Mouse (Mus musculus): ENCODE results near the gene Mmd2. TPM values are rescaled to one million over a fixed set of nuclear protein-coding genes. Genes with fewer than 3 reads are reported as not detected.

Gene Mmd2
- total and polyA plus RNA-seq, 3 experiments: not detected

- no peak overlapping the region for H3K4me3 ChIP-seq (replicated peaks in 1 of 3; ENCODE audit: low read depth in 2 of 3, low read length in 2 of 3, poor library complexity in 1 of 3)
- DNase-seq (ENCODE audit: extremely low read depth): no peak
- TF ChIP-seq EP300 (IDR thresholded peaks at IDR 0.05; ENCODE audit: low read length) (no peak), ZMIZ1 (IDR thresholded peaks at IDR 0.05; ENCODE audit: low read depth, low read length) (no peak), NELFE (IDR thresholded peaks at IDR 0.05; ENCODE audit: low read depth, low read length) (no peak), POLR2AphosphoS2 (IDR thresholded peaks at IDR 0.05; ENCODE audit: low read depth, low read length) (no peak)
- no peak overlapping the region for H3K27ac ChIP-seq (ENCODE audit: insufficient read depth, low read depth)
- peaks cover 80% of the 10 kb centered on the region for H3K27me3 ChIP-seq (replicated peaks)
- no peaks in the 10 kb centered on the region for H3K36me3 ChIP-seq (replicated peaks in 1 of 2; ENCODE audit: control insufficient read depth in 1 of 2, insufficient read depth in 1 of 2, low read length in 1 of 2)
- in situ Hi-C loops (cut with MboI; ENCODE audit: low pct_ligation_motif_present, low pct_unique_long_range_greater_than_20kb, low sequenced_read_pairs): no loop called here
- no peaks in the 10 kb centered on the region for H3K4me1 ChIP-seq (ENCODE audit: control insufficient read depth in 1 of 2, insufficient read depth in 2 of 2)
- H3K79me2 ChIP-seq (replicated peaks; ENCODE audit: control insufficient read depth, extremely low read depth, insufficient read depth, poor library complexity, severe bottlenecking): no peaks in the 10 kb centered on the region
- no peak overlapping the region for H3K9ac ChIP-seq (ENCODE audit: insufficient read depth, low read depth)
- dilution Hi-C loops (cut with MboI; ENCODE audit: extremely low pct_ligation_motif_present, extremely low pct_unique_long_range_greater_than_20kb, low sequenced_read_pairs): no loop called here
- no peaks in the 10 kb centered on the region for H3K9me3 ChIP-seq (replicated peaks; ENCODE audit: low read length)
- no peak overlapping the region for H3K4me2 ChIP-seq (ENCODE audit: insufficient read depth, low read depth, poor library complexity, severe bottlenecking)
These were observed 4.2 kb downstream of the Mmd2 start for GRCm38 (mm10) chr5:142604379-142604778.

- in situ Hi-C loops (cut with MboI; ENCODE audit: low pct_ligation_motif_present, low pct_unique_long_range_greater_than_20kb, low sequenced_read_pairs): loop anchor here (25.0 kb wide), 1 partner anchor 114 kb away; no protein-coding TSS in a partner anchor
- Histone ChIP-seq H3K27me3 (replicated peaks) (peaks cover 34% of the 10 kb centered on the region), H3K36me3 (replicated peaks in 1 of 2; ENCODE audit: control insufficient read depth in 1 of 2, insufficient read depth in 1 of 2, low read length in 1 of 2) (no peaks in the 10 kb centered on the region), H3K4me1 (ENCODE audit: control insufficient read depth in 1 of 2, insufficient read depth in 2 of 2) (peaks cover 6 to 9% of the 10 kb centered on the region in 2 experiments), H3K4me3 (replicated peaks in 1 of 3; ENCODE audit: low read depth in 2 of 3, low read length in 2 of 3, poor library complexity in 1 of 3) (no peak overlapping the region), H3K27ac (ENCODE audit: insufficient read depth, low read depth) (no peak overlapping the region), H3K9ac (ENCODE audit: insufficient read depth, low read depth) (no peak overlapping the region), H3K4me2 (ENCODE audit: insufficient read depth, low read depth, poor library complexity, severe bottlenecking) (no peak overlapping the region), H3K79me2 (replicated peaks; ENCODE audit: control insufficient read depth, extremely low read depth, insufficient read depth, poor library complexity, severe bottlenecking) (no peaks in the 10 kb centered on the region), H3K9me3 (replicated peaks; ENCODE audit: low read length) (no peaks in the 10 kb centered on the region)
- dilution Hi-C loops (cut with MboI; ENCODE audit: extremely low pct_ligation_motif_present, extremely low pct_unique_long_range_greater_than_20kb, low sequenced_read_pairs): no loop called here
- no peak for DNase-seq (ENCODE audit: extremely low read depth)
- no peak for TF ChIP-seq PAX5 (IDR thresholded peaks at IDR 0.05; ENCODE audit: low read length)
- no peak for TF ChIP-seq MAFK (IDR thresholded peaks at IDR 0.05; ENCODE audit: insufficient replicate concordance, low read length)
- TF ChIP-seq TCF12 (IDR thresholded peaks at IDR 0.05; ENCODE audit: low read depth, low read length): no peak
- no peak for TF ChIP-seq ZMIZ1 (IDR thresholded peaks at IDR 0.05; ENCODE audit: low read depth, low read length)
- TF ChIP-seq EP300 (IDR thresholded peaks at IDR 0.05; ENCODE audit: low read length): no peak
These were observed 10.8 kb downstream of the Mmd2 start for GRCm38 (mm10) chr5:142597648-142598390.

- dilution Hi-C loops (cut with MboI; ENCODE audit: extremely low pct_ligation_motif_present, extremely low pct_unique_long_range_greater_than_20kb, low sequenced_read_pairs): no loop called here
- Histone ChIP-seq H3K9ac (ENCODE audit: insufficient read depth, low read depth) (no peak overlapping the region), H3K4me3 (replicated peaks in 1 of 3; ENCODE audit: low read depth in 2 of 3, low read length in 2 of 3, poor library complexity in 1 of 3) (no peak overlapping the region), H3K4me1 (ENCODE audit: control insufficient read depth in 1 of 2, insufficient read depth in 2 of 2) (peaks cover 6 to 9% of the 10 kb centered on the region in 2 experiments), H3K79me2 (replicated peaks; ENCODE audit: control insufficient read depth, extremely low read depth, insufficient read depth, poor library complexity, severe bottlenecking) (no peaks in the 10 kb centered on the region), H3K36me3 (replicated peaks in 1 of 2; ENCODE audit: control insufficient read depth in 1 of 2, insufficient read depth in 1 of 2, low read length in 1 of 2) (no peaks in the 10 kb centered on the region), H3K27ac (ENCODE audit: insufficient read depth, low read depth) (no peak overlapping the region), H3K4me2 (ENCODE audit: insufficient read depth, low read depth, poor library complexity, severe bottlenecking) (no peak overlapping the region), H3K27me3 (replicated peaks) (peaks cover 24% of the 10 kb centered on the region), H3K9me3 (replicated peaks; ENCODE audit: low read length) (no peaks in the 10 kb centered on the region)
- no peak for DNase-seq (ENCODE audit: extremely low read depth)
- TF ChIP-seq MYC (IDR thresholded peaks at IDR 0.05; ENCODE audit: low read depth, low read length) (no peak), USF1 (IDR thresholded peaks at IDR 0.05; ENCODE audit: low read depth, low read length) (no peak), ELF1 (IDR thresholded peaks at IDR 0.05; ENCODE audit: low read depth, low read length) (no peak), CTCF (conservative IDR thresholded peaks at IDR 0.05 in 1 of 2, IDR thresholded peaks at IDR 0.05 in 1 of 2; ENCODE audit: low read depth in 2 of 2, low read length in 2 of 2) (no peak), IRF4 (IDR thresholded peaks at IDR 0.05; ENCODE audit: low read depth, low read length) (no peak), ZMIZ1 (IDR thresholded peaks at IDR 0.05; ENCODE audit: low read depth, low read length) (no peak), CHD1 (IDR thresholded peaks at IDR 0.05; ENCODE audit: low read depth, low read length) (no peak)
- in situ Hi-C loops (cut with MboI; ENCODE audit: low pct_ligation_motif_present, low pct_unique_long_range_greater_than_20kb, low sequenced_read_pairs): loop anchor here (25.0 kb wide), 1 partner anchor 116 kb away; no protein-coding TSS in a partner anchor
These were observed 11.9 kb downstream of the Mmd2 start for GRCm38 (mm10) chr5:142596723-142597122.
